Mouse (Mus musculus) neutrophil, adult 5-6 weeks (primary cell): ENCODE results near the gene D5Ertd577e. TPM values are rescaled to one million over a fixed set of nuclear protein-coding genes. Genes with fewer than 3 reads are reported as not detected.
"Not testable (repeated sequence)": the region's sequence is repeated elsewhere in the genome, so short reads cannot be mapped to it uniquely, and the experiment has no call there.

Experiments
- ATAC-seq: fragments of 151-379, 151-347 bp; 2 replicates; pipeline ENCODE4 v1.8.0; 2017; ENCODE audit warnings: mild to moderate bottlenecking, moderate TSS enrichment; ENCODE audit not compliant: insufficient number of reproducible peaks, poor library complexity, low FRiP score, severe bottlenecking; ENCODE audit errors: extremely low read depth
- total RNA-seq: library from RNA; stranded (forward); fragments of 200-1000 nt; gene quantifications from 2 replicates; pipeline ENCODE4 v1.2.3, GENCODE M21; 2017

Gene D5Ertd577e
- not detected in 2 replicates for total RNA-seq

DNA sequence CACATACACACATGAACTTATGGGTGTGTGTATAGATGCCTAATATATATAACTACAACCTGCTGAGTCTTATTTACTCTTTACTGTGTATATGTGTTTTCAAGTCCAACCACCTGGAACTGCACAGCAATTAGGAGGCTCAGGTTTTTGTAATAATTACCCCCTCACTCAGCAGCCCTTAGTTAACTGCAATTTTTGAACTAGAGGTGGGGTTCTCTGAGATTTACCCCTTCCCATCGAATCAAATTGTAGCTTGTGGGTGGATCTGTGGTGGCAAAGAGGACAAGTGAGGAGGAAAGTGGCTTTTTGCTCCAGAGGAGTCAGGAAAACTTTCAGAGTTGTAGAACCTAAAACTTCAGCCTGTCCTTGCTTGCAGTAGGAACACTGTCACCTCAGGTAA lies at the start of gene D5Ertd577e:
TSS of gene D5Ertd577e (plus strand) at position 301 of the 400 bp plus-strand sequence.
- ATAC-seq: not testable (repeated sequence)

GRCm38 (mm10) chr5:95510458-95510857 lies 53.9 kb downstream of the D5Ertd577e start, which contains the start of gene Gm3286:
Gene Gm3286, plus strand, starts transcription at chr5:95510758.
- ATAC-seq: not testable (repeated sequence)

Other genes with a start within 250 kb of the D5Ertd577e start
- gene Gm10424, start 184.0 kb upstream of the D5Ertd577e start, total RNA-seq: not detected in 2 replicates
- 0.25 TPM in 1 of 2 replicates, not detected in the other for gene Gm3259, start 150.9 kb upstream of the D5Ertd577e start, total RNA-seq
- not detected in 2 replicates for gene Gm3286, start 54.0 kb downstream of the D5Ertd577e start, total RNA-seq
- not detected in 2 replicates for gene Gm7971, start 138.1 kb downstream of the D5Ertd577e start, total RNA-seq